Mouse (Mus musculus) ES-E14 (cell line): ENCODE results near the gene Mgrn1. TPM values are rescaled to one million over a fixed set of nuclear protein-coding genes. Genes with fewer than 3 reads are reported as not detected.

Source experiments
- DNase-seq: peaks from one replicate; pipeline ENCODE4 v3.0.0-alpha.2; 2013; ENCODE audit warnings: low read depth, low spot score
- H3K27ac ChIP-seq: 2 replicates; pipeline ENCODE4 v1.5.1; 2012; ENCODE audit warnings: low read depth, mild to moderate bottlenecking, low read length, moderate library complexity, mixed read lengths; ENCODE audit not compliant: poor library complexity, insufficient read depth, severe bottlenecking
- H3K36me3 ChIP-seq: 2 replicates; pipeline ENCODE4 v1.6.1; 2012; ENCODE audit warnings: mild to moderate bottlenecking, low read length, moderate library complexity, mixed read lengths; ENCODE audit not compliant: control insufficient read depth, poor library complexity, insufficient read depth, severe bottlenecking
- H3K4me1 ChIP-seq, 2 experiments: fragments of 150-350 bp in 1 of 2; sonication (generic) in 1 of 2; 2 replicates each; pipeline ENCODE4 v1.6.1; 2012; ENCODE audit warnings: low read length in 2 of 2, mild to moderate bottlenecking in 1 of 2, mixed read lengths in 1 of 2; ENCODE audit not compliant: control insufficient read depth in 2 of 2, insufficient read depth in 2 of 2, poor library complexity in 1 of 2
- H3K4me3 ChIP-seq, 2 experiments: fragments of 150-350 bp in 1 of 2; sonication (generic) in 1 of 2; 2 replicates each; pipeline ENCODE4 v1.5.1; 2012; ENCODE audit warnings: low read length in 2 of 2, low read depth in 1 of 2, mild to moderate bottlenecking in 1 of 2, mixed read lengths in 1 of 2; ENCODE audit not compliant: insufficient read depth in 1 of 2, poor library complexity in 1 of 2, severe bottlenecking in 1 of 2
- H3K9ac ChIP-seq: 2 replicates; pipeline ENCODE4 v1.6.1; 2012; ENCODE audit warnings: low read depth, mild to moderate bottlenecking, low read length, mixed read lengths; ENCODE audit not compliant: poor library complexity, insufficient read depth, severe bottlenecking
- H3K9me3 ChIP-seq: fragments of 150-350 bp; sonication (generic); 2 replicates; pipeline ENCODE4 v1.6.1; 2012; ENCODE audit warnings: low read depth, mild to moderate bottlenecking, low read length; ENCODE audit not compliant: control insufficient read depth, insufficient read depth
- CHD2 ChIP-seq: IDR thresholded peaks from 2 replicates; pipeline ENCODE4 v1.6.1; 2014; ENCODE audit warnings: mild to moderate bottlenecking, low read depth, low read length, inconsistent platforms
- HCFC1 ChIP-seq: IDR thresholded peaks from 2 replicates; pipeline ENCODE4 v1.6.1; 2012; ENCODE audit warnings: low read length, inconsistent platforms, borderline replicate concordance; ENCODE audit not compliant: insufficient read depth
- MAFK ChIP-seq: IDR thresholded peaks from 2 replicates; pipeline ENCODE4 v1.6.1; 2014; ENCODE audit warnings: mild to moderate bottlenecking, low read depth, low read length, inconsistent platforms; ENCODE audit not compliant: insufficient read depth
- ZC3H11A ChIP-seq: IDR thresholded peaks from 2 replicates; pipeline ENCODE4 v1.6.1; 2012; ENCODE audit warnings: low read depth, mild to moderate bottlenecking, inconsistent platforms, low read length, borderline replicate concordance
- ZNF384 ChIP-seq: IDR thresholded peaks from 2 replicates; pipeline ENCODE4 v1.6.1; 2012; ENCODE audit warnings: low read depth, low read length, inconsistent platforms
- in situ Hi-C, 2 experiments: fragments of 600-800 bp; cut with MboI; formaldehyde crosslinking; loops; one replicate each; pipeline ENCODE4 v1.15.1; 2025; ENCODE audit warnings: low sequenced_read_pairs in 2 of 2, inconsistent platforms in 1 of 2; ENCODE audit not compliant: unreplicated experiment in 2 of 2
- total RNA-seq: library from RNA; depleted of rRNA; stranded (reverse); fragments of 300-350 nt; gene quantifications from 2 replicates; pipeline ENCODE4 v1.2.3, GENCODE M21; 2012

Mgrn1 gene
- total RNA-seq, 1 experiment, result 24.0 TPM

GRCm38 (mm10) chr16:4899711-4900110, 13.7 kb downstream of the Mgrn1 start:
- TF ChIP-seq CHD2 (no peak), ZNF384 (no peak), ZC3H11A (no peak), MAFK (no peak), HCFC1 (no peak)
- Histone ChIP-seq H3K4me3 (no peak overlapping the region), H3K36me3 (no peaks in the 10 kb centered on the region), H3K9me3 (no peaks in the 10 kb centered on the region), H3K4me1 (peaks cover 0 to 13% of the 10 kb centered on the region in 2 experiments), H3K27ac (no peak overlapping the region), H3K9ac (no peak overlapping the region)
- DNase-seq, result no peak
- in situ Hi-C loops, result no loop called here

- H3K4me1 ChIP-seq, result peaks cover 0 to 12% of the 10 kb centered on the region in 2 experiments
- no peak for DNase-seq
- in situ Hi-C loops, result no loop called here
- no peak overlapping the region; the same call in 1 of the 2 replicates for H3K27ac ChIP-seq
- no peak overlapping the region for H3K9ac ChIP-seq
- no peaks in the 10 kb centered on the region for H3K9me3 ChIP-seq
- no peak overlapping the region for H3K4me3 ChIP-seq
- TF ChIP-seq HCFC1 (no peak), ZNF384 (no peak), MAFK (no peak), CHD2 (no peak), ZC3H11A (no peak)
- no peaks in the 10 kb centered on the region for H3K36me3 ChIP-seq
Measured at GRCm38 (mm10) chr16:4901167-4901566, 15.1 kb downstream of the Mgrn1 start.

- no peak for DNase-seq
- no peak for TF ChIP-seq ZC3H11A
- TF ChIP-seq CHD2, result no peak
- TF ChIP-seq MAFK, result no peak
- H3K9me3 ChIP-seq, result no peaks in the 10 kb centered on the region
- H3K36me3 ChIP-seq, result no peaks in the 10 kb centered on the region; the same call in 1 of the 2 replicates
- in situ Hi-C loops, result no loop called here
- peaks cover 0 to 7% of the 10 kb centered on the region in 2 experiments for H3K4me1 ChIP-seq
- no peak overlapping the region for H3K4me3 ChIP-seq
- H3K9ac ChIP-seq, result no peak overlapping the region
- H3K27ac ChIP-seq, result no peak overlapping the region
Measured at GRCm38 (mm10) chr16:4902390-4902789, 16.3 kb downstream of the Mgrn1 start.

- in situ Hi-C loops, result no loop called here
- no peak overlapping the region for H3K9ac ChIP-seq
Measured at GRCm38 (mm10) chr16:4903491-4904102, 17.5 kb downstream of the Mgrn1 start.

More at GRCm38 (mm10) chr16:4903491-4904102, 17.5 kb downstream of the Mgrn1 start:
- Histone ChIP-seq H3K4me3 (no peak overlapping the region), H3K27ac (no peak overlapping the region), H3K9me3 (no peaks in the 10 kb centered on the region), H3K36me3 (no peaks in the 10 kb centered on the region; the same call in 1 of the 2 replicates), H3K4me1 (peaks cover 7 to 9% of the 10 kb centered on the region in 2 experiments)
- no peak for TF ChIP-seq ZNF384
- TF ChIP-seq CHD2, result no peak
- TF ChIP-seq MAFK, result no peak
- no peak for TF ChIP-seq ZC3H11A
- no peak for TF ChIP-seq HCFC1
- DNase-seq, result no peak
